15 mouse cellular contexts compared by ENCODE assay signal in genomic region chr7:44772591-44773204, GRCm38 (mm10). TPM values are rescaled to one million over a fixed set of nuclear protein-coding genes. Genes with fewer than 3 reads are reported as not detected.
DNase-seq lines count a peak whose midpoint lies in the region; ATAC-seq lines count a peak whose summit lies in the region.
"Had no signal": no experiment of that assay in that cellular context is flagged by ENCODE, and none has a peak within 500 bp of the region (broad histone marks: within the 10 kb centered on the region; RNA-seq: fewer than 3 reads in every experiment).

No protein-coding gene starts in this region.

- ATAC-seq in megakaryocyte, adult 5-6 weeks (ENCODE audit: poor library complexity, severe bottlenecking), result no peak
- peak; percentile 89 for ATAC-seq in activated CD4-positive, CD25-positive, alpha-beta regulatory T cell, adult 4 months
- ATAC-seq in liver, embryonic 11.5 days (replicated peaks; ENCODE audit: low FRiP score), result peak; percentile 97
- no peak for ATAC-seq in midbrain, embryonic 11.5 days (ENCODE audit: low FRiP score)
- ATAC-seq: hindbrain, embryonic 16.5 days had no signal

- peak overlapping the region; percentile 21; the same call in 1 of the 2 replicates for H3K4me2 ChIP-seq in liver, embryonic 11.5 days
- H3K4me2 ChIP-seq in midbrain, embryonic 11.5 days, result no peak overlapping the region
- H3K4me2 ChIP-seq: heart, embryonic 15.5 days; limb, embryonic 15.5 days had no signal

- H3K27ac ChIP-seq in liver, embryonic 11.5 days (ENCODE audit: low read depth, low read length), result no peak overlapping the region; the same call in 1 of the 2 replicates
- no peak overlapping the region for H3K27ac ChIP-seq in midbrain, embryonic 11.5 days (ENCODE audit: low read depth, low read length)
- H3K27ac ChIP-seq: heart, embryonic 15.5 days; limb, embryonic 15.5 days had no signal

- WGBS in liver, embryonic 11.5 days, result 68% methylated on average over 8 of the region's 8 CpGs
- 90% methylated on average over 8 of the region's 8 CpGs for WGBS in midbrain, embryonic 11.5 days

- H3K36me3 ChIP-seq in megakaryocyte, embryonic 14.5 days (replicated peaks; ENCODE audit: low read length), result peaks cover 96% of the 10 kb centered on the region
- H3K36me3 ChIP-seq in liver, embryonic 11.5 days (ENCODE audit: control insufficient read depth, insufficient read depth, low read length), result peaks cover 11% of the 10 kb centered on the region; the same call in 1 of the 2 replicates
- H3K36me3 ChIP-seq in midbrain, embryonic 11.5 days (ENCODE audit: control insufficient read depth, insufficient read depth, low read length), result peaks cover 10% of the 10 kb centered on the region

- no peak overlapping the region for H3K9ac ChIP-seq in liver, embryonic 11.5 days (ENCODE audit: low read depth, low read length)
- no peak overlapping the region for H3K9ac ChIP-seq in midbrain, embryonic 11.5 days (ENCODE audit: low read length)
- H3K9ac ChIP-seq: heart, embryonic 15.5 days; limb, embryonic 15.5 days had no signal

- H3K9me3 ChIP-seq in megakaryocyte, embryonic 14.5 days, result no peaks in the 10 kb centered on the region
- H3K9me3 ChIP-seq in liver, embryonic 11.5 days (ENCODE audit: control insufficient read depth, low read length), result no peaks in the 10 kb centered on the region
- H3K9me3 ChIP-seq in midbrain, embryonic 11.5 days (ENCODE audit: control insufficient read depth, low read length), result no peaks in the 10 kb centered on the region
- H3K9me3 ChIP-seq: heart, embryonic 15.5 days; limb, embryonic 15.5 days had no signal

- H3K4me3 ChIP-seq in megakaryocyte, embryonic 14.5 days (replicated peaks), result peak overlapping the region; percentile 36
- no peak overlapping the region for H3K4me3 ChIP-seq in liver, embryonic 11.5 days (ENCODE audit: low read depth, low read length)
- H3K4me3 ChIP-seq in midbrain, embryonic 11.5 days (ENCODE audit: low read depth, low read length), result no peak overlapping the region
- H3K4me3 ChIP-seq: heart, embryonic 15.5 days; limb, embryonic 15.5 days; myocyte had no signal

- peak; percentile 46 for DNase-seq in liver, embryonic 11.5 days (ENCODE audit: low spot score)
- peak; percentile 35 for DNase-seq in thymus, postnatal 14 days
- DNase-seq in layer of hippocampus, postnatal 14 days (ENCODE audit: low spot score in 2 of 2), result no peak
- DNase-seq in frontal cortex, postnatal 14 days (ENCODE audit: low spot score in 2 of 2), result no peak
- no peak for DNase-seq in midbrain, embryonic 11.5 days (ENCODE audit: low spot score, missing footprints)
- DNase-seq: cerebellum, postnatal 36 days; kidney, postnatal 25 days; layer of hippocampus, postnatal 36 days had no signal

- H3K4me1 ChIP-seq in megakaryocyte, embryonic 14.5 days, result peaks cover 55% of the 10 kb centered on the region
- H3K4me1 ChIP-seq in liver, embryonic 11.5 days (replicated peaks; ENCODE audit: control insufficient read depth, insufficient read depth, low read length), result peaks cover 21% of the 10 kb centered on the region
- H3K4me1 ChIP-seq in midbrain, embryonic 11.5 days (ENCODE audit: control insufficient read depth, insufficient read depth, low read length), result no peaks in the 10 kb centered on the region
- H3K4me1 ChIP-seq: heart, embryonic 15.5 days; limb, embryonic 15.5 days had no signal

- H3K27me3 ChIP-seq in megakaryocyte, embryonic 14.5 days (replicated peaks), result no peaks in the 10 kb centered on the region
- H3K27me3 ChIP-seq in liver, embryonic 11.5 days (replicated peaks; ENCODE audit: control insufficient read depth, insufficient read depth, low read length), result no peaks in the 10 kb centered on the region
- H3K27me3 ChIP-seq in midbrain, embryonic 11.5 days (ENCODE audit: control insufficient read depth, insufficient read depth, low read length), result no peaks in the 10 kb centered on the region
- H3K27me3 ChIP-seq: heart, embryonic 15.5 days; limb, embryonic 15.5 days had no signal

RNA-seq across cellular contexts. Expression of gene Zfp473, which starts 21.8 kb away (rescaled TPM):
- polyA plus RNA-seq in megakaryocyte, embryonic 14.5 days (2012; ENCODE audit: insufficient read depth, low replicate concordance), result 0.12 TPM in 1 of 2 replicates, not detected in the other
- 1.4 and 1.5 TPM in 2 replicates for total RNA-seq in megakaryocyte, adult 5-6 weeks (2015)
- total RNA-seq in megakaryocyte, adult 5-6 weeks (2017), result 1.8 and 2.3 TPM in 2 replicates
- under 1 TPM; 0.33 to 0.60 TPM for polyA plus RNA-seq in activated CD4-positive, CD25-positive, alpha-beta regulatory T cell, adult 4 months (2017; shearing (Covaris generic))
- 2.7 TPM in 2 replicates for polyA plus RNA-seq in liver, embryonic 11.5 days (2014; fragmentation: Nextera tagmentation; extraction: Ambion mirVana)
- under 1 TPM; 0.24 to 0.25 TPM for total RNA-seq in layer of hippocampus, postnatal 14 days (2021)
- 2.7 and 4.3 TPM in 2 replicates for polyA plus RNA-seq in midbrain, embryonic 11.5 days (2014; fragmentation: Nextera tagmentation; extraction: Ambion mirVana)

RNA-seq across cellular contexts. Expression of gene Vrk3, which starts 24.5 kb away (rescaled TPM):
- 63.8 and 68.6 TPM in 2 replicates for polyA plus RNA-seq in megakaryocyte, embryonic 14.5 days (2012; ENCODE audit: insufficient read depth, low replicate concordance)
- 48.8 and 53.1 TPM in 2 replicates for total RNA-seq in megakaryocyte, adult 5-6 weeks (2015)
- 51.5 and 52.3 TPM in 2 replicates for total RNA-seq in megakaryocyte, adult 5-6 weeks (2017)
- polyA plus RNA-seq in activated CD4-positive, CD25-positive, alpha-beta regulatory T cell, adult 4 months (2017; shearing (Covaris generic)), result 10 to 100 TPM; 60.2 to 68.7 TPM
- 36.4 and 39.2 TPM in 2 replicates for polyA plus RNA-seq in liver, embryonic 11.5 days (2014; fragmentation: Nextera tagmentation; extraction: Ambion mirVana)
- total RNA-seq in layer of hippocampus, postnatal 14 days (2021), result 10 to 100 TPM; 31.8 to 33.4 TPM
- 41.7 and 43.4 TPM in 2 replicates for polyA plus RNA-seq in midbrain, embryonic 11.5 days (2014; fragmentation: Nextera tagmentation; extraction: Ambion mirVana)

RNA-seq across cellular contexts. Expression of gene Nup62, which starts 43.2 kb away (rescaled TPM):
- polyA plus RNA-seq in megakaryocyte, embryonic 14.5 days (2012; ENCODE audit: insufficient read depth, low replicate concordance), result 59.4 and 135 TPM in 2 replicates
- 25.3 and 28.5 TPM in 2 replicates for total RNA-seq in megakaryocyte, adult 5-6 weeks (2015)
- total RNA-seq in megakaryocyte, adult 5-6 weeks (2017), result 55.7 and 65.8 TPM in 2 replicates
- polyA plus RNA-seq in activated CD4-positive, CD25-positive, alpha-beta regulatory T cell, adult 4 months (2017; shearing (Covaris generic)), result 10 to 100 TPM; 32.1 to 47.7 TPM
- 85.7 and 91.4 TPM in 2 replicates for polyA plus RNA-seq in liver, embryonic 11.5 days (2014; fragmentation: Nextera tagmentation; extraction: Ambion mirVana)
- total RNA-seq in layer of hippocampus, postnatal 14 days (2021), result 10 to 100 TPM; 29.6 to 36.7 TPM
- 60.2 and 64.1 TPM in 2 replicates for polyA plus RNA-seq in midbrain, embryonic 11.5 days (2014; fragmentation: Nextera tagmentation; extraction: Ambion mirVana)

RNA-seq across cellular contexts. Expression of gene Il4i1, which starts 43.5 kb away (rescaled TPM):
- polyA plus RNA-seq in megakaryocyte, embryonic 14.5 days (2012; ENCODE audit: insufficient read depth, low replicate concordance), result 3.0 and 3.6 TPM in 2 replicates
- 0.38 and 1.9 TPM in 2 replicates for total RNA-seq in megakaryocyte, adult 5-6 weeks (2015)
- total RNA-seq in megakaryocyte, adult 5-6 weeks (2017), result 1.5 TPM in 1 of 2 replicates, not detected in the other
- 1 to 10 TPM; 2.0 to 4.1 TPM for polyA plus RNA-seq in activated CD4-positive, CD25-positive, alpha-beta regulatory T cell, adult 4 months (2017; shearing (Covaris generic))
- 1.3 and 2.9 TPM in 2 replicates for polyA plus RNA-seq in liver, embryonic 11.5 days (2014; fragmentation: Nextera tagmentation; extraction: Ambion mirVana)
- 1 to 10 TPM; 1.5 to 1.8 TPM for total RNA-seq in layer of hippocampus, postnatal 14 days (2021)
- polyA plus RNA-seq in midbrain, embryonic 11.5 days (2014; fragmentation: Nextera tagmentation; extraction: Ambion mirVana), result 0.84 and 1.2 TPM in 2 replicates

RNA-seq across cellular contexts. Expression of gene Atf5, which starts 43.8 kb away (rescaled TPM):
- polyA plus RNA-seq in megakaryocyte, embryonic 14.5 days (2012; ENCODE audit: insufficient read depth, low replicate concordance), result 279 and 321 TPM in 2 replicates
- total RNA-seq in megakaryocyte, adult 5-6 weeks (2015), result 2.1 and 2.6 TPM in 2 replicates
- 1.9 and 5.3 TPM in 2 replicates for total RNA-seq in megakaryocyte, adult 5-6 weeks (2017)
- polyA plus RNA-seq in activated CD4-positive, CD25-positive, alpha-beta regulatory T cell, adult 4 months (2017; shearing (Covaris generic)), result 1 to 10 TPM in 1 of 2 experiments, not detected in 1; 1.1 TPM
- 3.9 and 4.2 TPM in 2 replicates for polyA plus RNA-seq in liver, embryonic 11.5 days (2014; fragmentation: Nextera tagmentation; extraction: Ambion mirVana)
- total RNA-seq in layer of hippocampus, postnatal 14 days (2021), result 10 to 100 TPM; 27.3 to 28.4 TPM
- 2.8 and 3.3 TPM in 2 replicates for polyA plus RNA-seq in midbrain, embryonic 11.5 days (2014; fragmentation: Nextera tagmentation; extraction: Ambion mirVana)

Comparison
In these comparisons a context has a peak if more than half of its experiments do, and no peak if none do; other contexts are left out.
1. ATAC-seq: peak in activated CD4-positive, CD25-positive, alpha-beta regulatory T cell, adult 4 months (single experiment) and liver, embryonic 11.5 days (single experiment); none in megakaryocyte, adult 5-6 weeks (single experiment) and midbrain, embryonic 11.5 days (single experiment).
2. DNase-seq: peak in liver, embryonic 11.5 days (single experiment) and thymus, postnatal 14 days (single experiment); none in layer of hippocampus, postnatal 14 days (0 of 2), frontal cortex, postnatal 14 days (0 of 2) and midbrain, embryonic 11.5 days (single experiment).